Mouse (Mus musculus) bone marrow, adult 2 months (tissue): ENCODE results near the gene Slc17a7. TPM values are rescaled to one million over a fixed set of nuclear protein-coding genes. Genes with fewer than 3 reads are reported as not detected.

Experiments used
- H3K27ac ChIP-seq: fragments of 200-500 bp; 2 replicates; pipeline ENCODE4 v1.5.1; 2012; ENCODE audit warnings: low read depth, mild to moderate bottlenecking, control low read depth, inconsistent platforms, low read length; ENCODE audit not compliant: control insufficient read depth, poor library complexity, insufficient read depth
- H3K4me1 ChIP-seq: fragments of 200-500 bp; 2 replicates; pipeline ENCODE4 v1.6.1; 2011; ENCODE audit warnings: low read length; ENCODE audit not compliant: control insufficient read depth, insufficient read depth
- H3K4me3 ChIP-seq: fragments of 200-500 bp; replicated peaks from 2 replicates; pipeline ENCODE3; 2011; ENCODE audit warnings: mild to moderate bottlenecking, low read depth, low read length, control low read depth; ENCODE audit not compliant: control insufficient read depth
- CTCF ChIP-seq: fragments of 200-500 bp; IDR thresholded peaks from 2 replicates; pipeline ENCODE4 v1.5.1; 2011; ENCODE audit warnings: low read length, control low read depth; ENCODE audit not compliant: control insufficient read depth, insufficient read depth
- POLR2A ChIP-seq: fragments of 200-500 bp; IDR thresholded peaks from 2 replicates; pipeline ENCODE4 v1.6.1; 2011; ENCODE audit warnings: low read depth, mild to moderate bottlenecking, control low read depth, low read length, borderline replicate concordance; ENCODE audit not compliant: control insufficient read depth
- WGBS: fragments of 180-500 bp; shearing (Covaris S2); methylation state at CpG from one replicate; pipeline ENCODE4 v1.1.7; 2018; 5-methylcytosine and 5-hydroxymethylcytosine counted together
- polyA plus RNA-seq: library from polyadenylated mRNA; stranded (reverse); fragments of >200 nt; gene quantifications from 2 replicates; pipeline ENCODE4 v1.2.4, GENCODE M21; 2011; ENCODE audit warnings: low replicate concordance; ENCODE audit not compliant: missing spikeins, insufficient read depth, insufficient read length

Gene Slc17a7
- polyA plus RNA-seq, 1 experiment: 1.3 TPM

DNA sequence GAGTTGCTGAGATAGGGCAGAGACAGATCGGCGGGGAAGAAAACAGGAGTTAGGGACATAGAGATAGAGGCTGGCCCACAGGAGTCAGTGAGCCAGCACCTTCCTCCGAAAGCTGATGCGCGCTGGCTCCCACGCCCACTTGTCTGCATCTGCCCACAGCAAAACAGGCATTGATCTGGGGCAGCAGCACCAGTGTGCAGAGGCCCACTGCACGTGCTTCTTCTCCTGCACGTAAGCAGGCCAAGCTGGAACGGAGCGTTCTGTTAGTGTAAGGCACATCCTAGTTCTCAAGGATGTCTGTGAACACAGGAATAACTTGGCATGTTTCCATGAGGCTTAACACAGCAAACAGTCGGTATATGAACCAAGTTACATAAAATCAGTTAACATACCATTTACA, 35.2 kb downstream of the Slc17a7 start:
- H3K4me3 ChIP-seq: no peak overlapping the region
- 82% methylated on average over 11 of the region's 11 CpGs for WGBS
- H3K4me1 ChIP-seq: no peaks in the 10 kb centered on the region; the same call in 1 of the 2 replicates
- no peak for TF ChIP-seq CTCF
- TF ChIP-seq POLR2A: no peak
- H3K27ac ChIP-seq: no peak overlapping the region

DNA sequence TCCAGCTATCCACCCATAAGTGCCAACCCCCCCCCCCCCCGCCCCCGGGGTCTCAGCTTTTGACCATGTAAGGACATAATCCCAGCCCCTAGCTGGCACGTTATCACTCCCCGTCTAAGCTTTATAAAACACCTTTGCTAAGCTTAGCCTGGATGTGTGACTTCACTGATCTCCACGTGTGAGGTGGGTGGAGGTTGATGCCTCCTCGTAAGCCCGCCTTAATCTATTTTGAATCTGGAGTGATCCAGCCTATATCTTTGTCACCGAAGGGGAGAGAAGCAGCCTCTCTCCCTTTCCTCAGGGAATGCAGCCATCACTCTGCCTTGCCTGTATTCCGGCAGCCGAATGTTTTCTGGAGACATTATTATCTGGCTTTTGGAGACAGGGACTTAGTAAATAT, 38.9 kb downstream of the Slc17a7 start:
- H3K4me3 ChIP-seq: no peak overlapping the region
- no peaks in the 10 kb centered on the region for H3K4me1 ChIP-seq
- 74% methylated on average over 10 of the region's 10 CpGs for WGBS
- TF ChIP-seq CTCF (no peak), POLR2A (no peak)
- no peak overlapping the region for H3K27ac ChIP-seq

DNA sequence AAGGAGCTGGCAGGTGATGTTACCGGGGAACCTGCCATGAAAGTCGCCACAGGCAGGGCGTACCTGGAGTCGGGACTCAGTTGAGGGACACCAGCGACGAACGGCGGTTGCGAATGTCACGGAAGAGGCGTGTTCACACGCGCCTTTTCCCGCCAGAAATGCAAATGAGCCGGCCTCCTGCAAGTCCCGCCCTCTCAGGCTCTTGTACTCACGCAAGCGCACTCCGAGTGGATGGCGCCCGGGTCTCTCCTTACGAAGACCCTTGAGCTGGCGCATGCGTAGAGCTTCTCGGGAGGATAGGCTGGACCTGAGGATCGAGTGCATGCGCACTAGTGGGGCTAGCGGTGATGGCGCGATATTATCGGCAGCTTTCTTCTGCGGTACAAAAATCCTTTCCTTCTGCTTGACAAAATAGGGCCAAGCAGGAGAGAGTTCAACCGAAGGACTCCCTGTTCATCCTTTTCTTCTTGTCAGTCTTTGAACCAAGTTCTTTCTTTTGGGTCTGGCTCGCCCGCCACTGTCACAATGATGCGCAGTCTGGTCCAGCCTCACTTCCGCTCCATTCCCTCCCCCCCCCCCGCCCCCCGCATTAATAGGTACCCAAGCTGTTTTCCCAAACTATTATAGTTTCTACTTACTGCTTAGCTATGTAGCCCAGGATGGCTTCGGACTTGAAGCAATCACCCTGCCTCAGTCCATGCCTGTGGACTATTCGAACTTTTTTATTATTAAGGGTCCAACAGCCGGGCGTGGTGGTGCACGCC, 40.8 kb downstream of the Slc17a7 start, which contains the start of gene Ccdc155:
Gene Ccdc155, minus strand, starts transcription at position 513 of the 764 bp plus-strand sequence.
- no peaks in the 10 kb centered on the region for H3K4me1 ChIP-seq
- WGBS: 5% methylated on average over 44 of the region's 44 CpGs
- TF ChIP-seq CTCF: no peak
- peak; percentile 58; the same call in 1 of the 2 replicates for TF ChIP-seq POLR2A
- H3K4me3 ChIP-seq: peak within 1 kb of the TSS; percentile 83
- H3K27ac ChIP-seq: no peak within 1 kb of the TSS; the same call in 1 of the 2 replicates

DNA sequence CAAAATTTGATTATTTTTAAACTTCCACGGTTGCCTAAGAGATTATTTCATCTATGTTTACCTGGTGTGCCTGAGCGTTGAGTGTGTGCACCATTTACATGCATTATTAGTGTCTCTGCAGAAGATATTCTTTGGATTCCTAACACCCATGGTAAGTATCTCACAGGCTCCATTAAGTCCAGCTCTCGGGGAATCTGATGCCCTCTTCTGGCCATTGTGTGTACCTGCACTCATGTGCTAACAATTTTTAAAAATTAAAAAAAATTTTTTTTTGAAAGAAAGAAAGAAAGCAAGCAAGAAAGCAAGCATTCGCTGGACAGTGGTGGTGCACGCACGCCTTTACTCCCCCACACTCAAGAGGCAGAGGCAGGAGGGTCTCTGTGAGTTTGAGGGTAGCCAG, 44.5 kb downstream of the Slc17a7 start:
- no peak overlapping the region for H3K4me3 ChIP-seq
- 85% methylated on average over 6 of the region's 6 CpGs for WGBS
- TF ChIP-seq POLR2A: no peak
- no peak for TF ChIP-seq CTCF
- H3K4me1 ChIP-seq: peaks cover 5% of the 10 kb centered on the region
- no peak overlapping the region for H3K27ac ChIP-seq

DNA sequence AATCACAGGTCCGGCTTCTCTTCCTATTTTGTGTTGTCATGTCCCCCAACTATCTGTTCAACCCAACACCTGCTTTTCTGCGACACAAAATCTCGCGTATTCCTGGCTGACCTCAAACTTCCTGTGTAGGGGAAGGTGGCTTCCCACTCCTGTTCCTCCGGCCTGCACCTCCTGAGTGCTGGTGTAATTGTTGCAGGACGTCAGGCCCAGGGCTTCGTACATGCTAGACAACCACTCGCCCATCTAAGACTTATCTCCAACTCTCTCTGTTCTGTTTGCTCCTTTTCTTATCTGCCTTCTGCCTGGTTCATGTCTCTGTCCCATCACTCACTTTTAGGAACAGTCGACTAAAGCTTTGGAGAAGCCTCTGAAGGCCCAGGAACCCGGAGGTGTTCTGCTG, 47.3 kb downstream of the Slc17a7 start:
- TF ChIP-seq CTCF (no peak), POLR2A (no peak)
- no peak overlapping the region for H3K27ac ChIP-seq
- H3K4me3 ChIP-seq: no peak overlapping the region
- WGBS: 3% methylated on average over 10 of the region's 10 CpGs
- peaks cover 5% of the 10 kb centered on the region for H3K4me1 ChIP-seq

DNA sequence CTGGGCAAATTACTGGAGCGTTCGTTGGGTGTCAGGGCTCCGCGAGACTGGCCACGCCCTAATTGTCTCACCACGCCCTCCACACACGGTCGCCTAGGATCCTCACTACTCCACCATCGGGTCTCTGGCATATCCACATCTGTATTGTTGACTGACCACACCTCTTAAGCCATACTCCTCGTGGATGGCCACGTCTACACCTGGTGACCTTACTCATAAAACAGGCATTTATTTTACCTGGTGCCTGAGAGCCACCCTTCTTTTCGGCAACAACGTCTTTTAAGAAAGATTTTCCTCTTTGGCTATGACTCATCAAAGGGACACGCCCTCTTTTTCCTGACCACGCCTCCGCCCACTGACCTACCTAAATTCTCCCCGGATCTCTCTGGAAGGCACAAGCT, 48.1 kb downstream of the Slc17a7 start, which contains the start of gene Dkkl1:
Gene Dkkl1, minus strand, starts transcription at position 297 of the 401 bp plus-strand sequence.
- no peak within 1 kb of the TSS for H3K27ac ChIP-seq
- H3K4me3 ChIP-seq: peak within 1 kb of the TSS; percentile 18
- no peak for TF ChIP-seq POLR2A
- no peak for TF ChIP-seq CTCF
- peaks cover 5% of the 10 kb centered on the region for H3K4me1 ChIP-seq
- 3% methylated on average over 17 of the region's 17 CpGs for WGBS

DNA sequence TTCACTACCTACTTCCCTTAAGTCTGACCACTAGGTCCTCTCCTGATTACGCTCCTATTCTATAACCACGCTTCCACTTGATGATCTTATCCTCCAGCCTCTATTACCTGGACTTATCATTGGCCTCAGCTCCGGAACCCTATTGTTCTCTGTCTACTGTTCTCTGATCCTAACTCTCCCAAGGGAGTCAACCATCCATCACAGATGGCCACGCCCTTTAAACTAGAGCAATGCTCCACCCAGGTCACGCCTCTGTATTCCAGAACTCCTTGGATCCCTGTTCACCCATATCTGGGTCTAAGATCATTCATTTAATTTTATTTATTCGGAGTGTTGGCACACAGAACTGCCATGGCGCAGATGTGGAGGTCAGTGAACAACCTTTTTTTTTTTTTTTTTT, 48.6 kb downstream of the Slc17a7 start:
- TF ChIP-seq POLR2A: no peak
- no peak for TF ChIP-seq CTCF
- Histone ChIP-seq H3K27ac (no peak overlapping the region), H3K4me1 (peaks cover 5% of the 10 kb centered on the region), H3K4me3 (no peak overlapping the region)
- WGBS: 81% methylated on average over 7 of the region's 7 CpGs

DNA sequence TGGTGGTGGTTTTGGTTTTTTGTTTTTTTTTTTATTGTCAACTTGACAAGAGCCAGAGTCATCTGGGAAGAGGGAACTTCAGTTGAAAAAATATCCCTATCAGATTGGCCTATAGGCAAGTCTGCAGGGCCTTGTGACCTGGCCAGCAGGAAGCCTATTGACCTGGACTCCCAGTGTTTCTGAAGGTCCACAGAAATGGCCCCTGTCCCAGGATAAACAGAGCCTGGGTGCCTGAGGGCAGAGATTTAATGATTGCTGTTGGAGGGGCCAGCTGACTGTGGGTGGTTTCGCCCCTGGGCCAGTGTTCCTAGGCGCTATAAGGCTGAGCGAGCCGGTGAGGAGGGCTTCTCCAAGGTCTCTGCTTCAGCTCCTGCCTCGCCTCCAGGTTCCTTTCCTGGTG, 50.0 kb downstream of the Slc17a7 start:
- TF ChIP-seq POLR2A (no peak), CTCF (no peak)
- no peak overlapping the region for H3K4me3 ChIP-seq
- H3K27ac ChIP-seq: no peak overlapping the region
- WGBS: 92% methylated on average over 5 of the region's 5 CpGs
- H3K4me1 ChIP-seq: peaks cover 5% of the 10 kb centered on the region
